Mouse (Mus musculus) kidney, embryonic 15.5 days (tissue): ENCODE data around the gene Fchsd2. TPM values are rescaled to one million over a fixed set of nuclear protein-coding genes. Genes with fewer than 3 reads are reported as not detected.

Experiments used
- ATAC-seq: fragments of 200-750 bp; cut with Nextera tagmentation; replicated peaks from 2 replicates; pipeline ENCODE4 v1.8.0; 2017; ENCODE audit warnings: moderate TSS enrichment; ENCODE audit not compliant: low FRiP score
- H3K27ac ChIP-seq: fragments of 300-500 bp; sonication (generic); 2 replicates; pipeline ENCODE4 v1.5.1; 2015; ENCODE audit warnings: mild to moderate bottlenecking, inconsistent platforms
- H3K27me3 ChIP-seq: fragments of 300-500 bp; sonication (generic); 2 replicates; pipeline ENCODE4 v1.6.1; 2015; ENCODE audit warnings: inconsistent platforms
- H3K36me3 ChIP-seq: fragments of 300-500 bp; sonication (generic); 2 replicates; pipeline ENCODE4 v1.6.1; 2015; ENCODE audit warnings: inconsistent platforms
- H3K4me1 ChIP-seq: fragments of 300-500 bp; sonication (generic); 2 replicates; pipeline ENCODE4 v1.6.1; 2015; ENCODE audit warnings: inconsistent platforms
- H3K4me2 ChIP-seq: fragments of 300-500 bp; sonication (generic); 2 replicates; pipeline ENCODE4 v1.6.1; 2015; ENCODE audit warnings: moderate library complexity, mild to moderate bottlenecking, inconsistent platforms
- H3K4me3 ChIP-seq: fragments of 300-500 bp; sonication (generic); replicated peaks from 2 replicates; pipeline ENCODE4 v1.5.1; 2015; ENCODE audit warnings: mild to moderate bottlenecking, inconsistent platforms
- H3K9ac ChIP-seq: fragments of 300-500 bp; sonication (generic); 2 replicates; pipeline ENCODE4 v1.6.1; 2015; ENCODE audit warnings: mild to moderate bottlenecking, inconsistent platforms
- H3K9me3 ChIP-seq: fragments of 300-500 bp; sonication (generic); replicated peaks from 2 replicates; pipeline ENCODE4 v1.6.1; 2016; ENCODE audit warnings: inconsistent platforms
- WGBS: fragments of 180-500 bp; shearing (Covaris S2); methylation state at CpG from one replicate; pipeline ENCODE4 v1.1.7; 2015; ENCODE audit warnings: mixed read lengths; 5-methylcytosine and 5-hydroxymethylcytosine counted together
- polyA plus RNA-seq: library from polyadenylated mRNA; unstranded; fragments of >200 nt; fragmentation: Nextera tagmentation; extraction: Ambion mirVana; gene quantifications from 2 replicates; pipeline ENCODE4 v1.2.1, GENCODE M21; 2015

Gene Fchsd2
- polyA plus RNA-seq, 1 experiment from 2014 or later = 25.7 TPM

DNA sequence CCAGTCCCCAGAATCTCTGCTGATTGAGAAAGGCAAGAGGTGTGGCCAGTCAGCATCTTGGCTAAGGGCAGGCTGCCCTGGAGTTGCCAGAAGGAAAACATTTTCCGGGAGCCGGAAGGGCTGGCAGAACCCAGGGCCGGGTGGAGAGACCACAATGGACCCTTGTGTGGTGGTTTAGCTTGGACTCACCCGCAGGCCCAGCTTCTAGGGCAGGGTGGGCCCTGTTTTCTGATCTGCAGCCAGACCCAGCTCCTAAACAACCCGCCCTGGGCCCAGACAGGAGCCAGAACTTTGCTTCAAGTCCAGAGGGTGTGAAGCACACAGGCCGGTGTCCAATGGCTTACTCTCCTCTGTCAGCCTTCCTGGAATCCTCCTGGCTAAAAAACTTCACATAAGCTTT lies 30.4 kb upstream of the Fchsd2 start:
- no peak for ATAC-seq
- WGBS = 86% methylated on average over 6 of the region's 6 CpGs
- no peaks in the 10 kb centered on the region for H3K27me3 ChIP-seq

DNA sequence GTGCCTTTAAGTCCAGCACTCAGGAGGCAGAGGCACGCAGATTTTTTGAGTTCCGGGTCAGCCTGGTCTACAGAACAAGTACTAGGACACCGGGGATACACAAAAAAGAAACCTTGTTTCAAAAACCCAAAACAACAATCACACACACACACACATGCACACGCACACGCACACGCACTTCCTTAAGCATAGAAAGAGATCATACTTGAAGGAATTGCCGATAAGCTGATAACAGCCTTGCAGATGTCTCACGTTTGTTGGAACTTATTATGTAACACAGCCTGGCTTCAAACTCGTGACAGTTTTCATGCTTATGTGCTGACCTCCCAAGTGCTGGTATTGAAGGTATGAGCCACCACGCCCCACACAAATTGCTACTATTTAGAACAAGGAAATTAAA lies 29.1 kb upstream of the Fchsd2 start:
- no peak overlapping the region for H3K27ac ChIP-seq
- no peak overlapping the region for H3K4me2 ChIP-seq
- H3K9ac ChIP-seq = no peak overlapping the region
- no peaks in the 10 kb centered on the region for H3K27me3 ChIP-seq
- ATAC-seq = no peak
- H3K36me3 ChIP-seq = no peaks in the 10 kb centered on the region
- WGBS = 82% methylated on average over 10 of the region's 10 CpGs
- peaks cover 9% of the 10 kb centered on the region for H3K4me1 ChIP-seq
- H3K9me3 ChIP-seq = no peaks in the 10 kb centered on the region
- H3K4me3 ChIP-seq = no peak overlapping the region

More for the DNA sequence above, 30.4 kb upstream of the Fchsd2 start:
- no peak overlapping the region for H3K27ac ChIP-seq
- no peak overlapping the region for H3K9ac ChIP-seq
- no peak overlapping the region for H3K4me2 ChIP-seq
- H3K4me1 ChIP-seq = peaks cover 9% of the 10 kb centered on the region
- no peak overlapping the region for H3K4me3 ChIP-seq
- H3K36me3 ChIP-seq = no peaks in the 10 kb centered on the region
- no peaks in the 10 kb centered on the region for H3K9me3 ChIP-seq

DNA sequence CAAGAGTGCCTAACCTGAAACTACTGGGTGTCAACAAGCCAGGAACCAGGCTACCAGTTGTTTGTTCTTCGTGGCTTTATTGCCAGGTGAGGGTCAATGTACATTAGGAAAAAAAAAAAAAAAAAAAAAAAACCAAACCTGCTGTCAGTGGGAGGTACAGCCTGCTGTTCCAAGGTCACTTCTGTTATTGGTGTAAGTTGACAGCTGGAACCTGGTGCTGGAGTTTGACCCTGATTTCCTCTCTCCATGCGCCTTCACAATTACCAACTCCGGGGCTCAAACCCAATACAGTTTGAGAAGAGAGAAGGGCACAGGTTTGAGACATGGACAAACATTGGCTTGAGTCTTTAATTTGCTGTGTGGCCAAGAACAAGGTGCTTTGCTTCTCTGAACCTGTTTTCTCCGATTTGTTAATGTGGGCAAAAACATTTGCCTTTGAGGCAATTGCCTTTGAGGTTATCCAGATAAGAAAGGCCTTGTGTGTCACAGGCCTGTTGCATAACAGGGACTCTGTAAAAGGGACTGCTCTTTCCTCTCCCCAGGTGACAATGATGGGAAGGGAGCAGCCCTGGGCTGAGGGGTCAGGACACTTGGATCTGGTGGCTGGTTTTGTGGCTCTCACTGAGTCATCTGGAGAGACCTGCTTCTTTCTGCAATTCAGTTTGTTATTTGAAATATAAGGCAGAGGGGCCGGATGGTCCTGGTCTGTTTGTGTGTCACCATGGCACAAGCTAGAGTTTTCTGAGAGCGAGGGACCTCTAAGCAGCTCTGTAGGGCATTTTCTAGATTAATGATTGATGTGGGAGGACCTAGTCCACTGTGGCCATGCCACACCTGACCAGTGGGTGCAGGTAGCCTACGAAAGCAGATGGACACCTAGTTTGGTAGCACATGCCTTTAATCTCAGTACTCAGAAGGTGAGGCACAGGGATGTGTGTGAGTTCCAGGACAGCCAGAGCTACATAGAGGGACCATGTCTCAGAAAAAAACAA lies 27.7 kb upstream of the Fchsd2 start:
- Histone ChIP-seq H3K9ac (no peak overlapping the region), H3K9me3 (no peaks in the 10 kb centered on the region), H3K36me3 (no peaks in the 10 kb centered on the region), H3K4me1 (peaks cover 9% of the 10 kb centered on the region), H3K27me3 (no peaks in the 10 kb centered on the region), H3K4me2 (no peak overlapping the region), H3K4me3 (no peak overlapping the region), H3K27ac (0 out of 2 replicates have a peak overlapping the region, but pooled peaks have one; percentile 18)
- WGBS = 83% methylated on average over 7 of the region's 7 CpGs
- ATAC-seq = no peak

DNA sequence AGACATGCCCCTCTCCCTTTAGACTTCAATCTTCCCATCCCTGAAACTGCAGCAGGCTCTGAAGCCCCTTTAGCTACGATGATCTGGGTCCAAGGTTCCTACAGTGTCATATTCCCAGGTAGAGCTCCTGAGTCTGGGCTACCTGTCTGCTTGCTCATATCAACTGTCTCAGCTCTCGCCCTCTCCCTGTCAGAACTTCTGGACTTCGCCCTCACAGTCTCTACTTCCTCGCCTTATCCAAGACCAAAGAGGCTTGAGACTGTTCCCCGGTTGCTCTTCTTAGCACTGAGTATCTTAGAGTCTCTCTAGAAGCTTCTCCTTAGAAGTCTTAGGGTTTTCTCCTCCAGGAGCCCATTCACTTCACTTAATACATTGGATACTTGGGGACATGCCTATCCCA lies 26.7 kb upstream of the Fchsd2 start:
- no peaks in the 10 kb centered on the region for H3K36me3 ChIP-seq
- no peak for ATAC-seq
- no peak overlapping the region for H3K27ac ChIP-seq
- no peaks in the 10 kb centered on the region for H3K9me3 ChIP-seq
- no peak overlapping the region for H3K9ac ChIP-seq
- H3K27me3 ChIP-seq = no peaks in the 10 kb centered on the region
- peaks cover 18% of the 10 kb centered on the region for H3K4me1 ChIP-seq
- no peak overlapping the region for H3K4me3 ChIP-seq
- WGBS = 86% methylated on average over 5 of the region's 5 CpGs
- H3K4me2 ChIP-seq = no peak overlapping the region

DNA sequence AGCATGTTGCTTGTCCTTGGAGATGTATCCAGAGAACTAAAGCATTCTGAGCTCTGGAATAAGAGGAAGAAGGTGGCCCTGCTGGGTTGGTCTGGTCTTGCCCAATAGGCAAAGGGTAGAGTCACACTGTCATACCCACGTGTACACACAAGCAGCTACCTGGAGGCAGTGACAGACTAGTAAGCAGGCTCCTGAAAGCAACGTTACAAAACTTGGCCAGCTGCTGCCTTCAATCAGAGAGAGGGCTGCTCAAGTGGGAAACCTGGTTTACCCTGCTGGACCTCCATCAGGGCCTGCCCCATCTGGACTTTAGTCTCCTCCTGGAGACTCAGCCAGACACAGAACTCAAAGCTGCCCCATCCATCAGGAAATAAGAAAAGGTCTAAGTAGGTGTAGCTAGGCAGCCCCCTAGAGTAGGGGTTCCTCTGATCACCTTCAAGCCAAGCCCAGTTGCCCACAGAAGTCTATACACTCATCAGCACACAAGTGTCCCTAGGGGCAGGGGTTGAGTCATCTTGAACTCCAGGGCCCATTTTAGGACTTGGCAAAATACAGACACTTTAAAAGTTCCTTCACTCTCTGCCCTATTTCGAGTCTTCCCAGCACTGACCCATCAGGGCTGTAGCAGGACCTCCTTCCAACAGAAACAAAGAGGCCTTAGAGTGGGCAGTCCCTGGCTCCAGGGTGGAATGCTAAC lies 25.9 kb upstream of the Fchsd2 start:
- Histone ChIP-seq H3K36me3 (no peaks in the 10 kb centered on the region), H3K27ac (no peak overlapping the region), H3K4me1 (peaks cover 15% of the 10 kb centered on the region), H3K4me2 (no peak overlapping the region), H3K4me3 (no peak overlapping the region), H3K9ac (no peak overlapping the region), H3K9me3 (no peaks in the 10 kb centered on the region), H3K27me3 (no peaks in the 10 kb centered on the region)
- ATAC-seq = no peak
- 74% methylated on average over 3 of the region's 3 CpGs for WGBS

DNA sequence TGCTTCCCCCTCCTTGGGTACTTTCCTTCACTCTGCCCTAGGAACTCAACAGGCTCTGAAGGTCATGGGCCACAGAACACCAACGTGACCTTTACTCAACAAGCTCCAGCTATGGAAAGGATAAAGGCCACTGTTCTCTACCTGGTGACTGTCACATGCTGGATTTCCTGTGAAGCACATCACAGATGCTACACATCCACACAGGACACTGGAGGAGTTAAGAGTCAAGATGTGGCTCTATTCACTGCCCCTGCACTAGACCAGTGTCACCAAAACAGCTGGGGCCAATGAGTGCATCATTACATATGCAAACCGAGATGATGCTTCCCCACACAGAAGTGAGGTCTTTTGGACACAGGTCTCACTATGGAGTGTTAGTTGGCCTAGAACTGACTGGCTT lies 25.1 kb upstream of the Fchsd2 start:
- H3K27me3 ChIP-seq = no peaks in the 10 kb centered on the region
- WGBS = 76% methylated on average over 2 of the region's 2 CpGs
- H3K9ac ChIP-seq = no peak overlapping the region

DNA sequence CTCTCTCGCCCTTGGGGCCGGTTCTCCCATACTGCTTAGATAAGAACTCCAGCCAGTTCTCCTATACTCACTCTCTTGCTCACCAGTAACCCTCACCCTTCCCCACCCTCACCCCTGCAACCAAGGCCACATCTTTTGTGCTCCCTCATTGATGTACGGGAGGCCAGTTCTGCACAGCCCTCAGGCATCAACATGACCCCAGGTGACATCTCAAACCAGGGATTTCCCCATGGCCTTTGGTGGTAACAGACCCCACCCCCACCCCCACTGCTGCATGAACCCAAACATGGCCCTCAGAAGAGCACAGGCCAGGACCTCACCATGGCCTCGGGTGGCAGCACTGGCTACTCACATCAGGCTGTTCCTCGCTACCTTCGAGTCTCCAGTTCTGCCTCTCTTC lies 23.4 kb upstream of the Fchsd2 start:
- Histone ChIP-seq H3K9ac (no peak overlapping the region), H3K4me3 (no peak overlapping the region), H3K4me2 (no peak overlapping the region), H3K9me3 (no peaks in the 10 kb centered on the region), H3K36me3 (no peaks in the 10 kb centered on the region), H3K4me1 (peaks cover 20% of the 10 kb centered on the region), H3K27ac (no peak overlapping the region), H3K27me3 (no peaks in the 10 kb centered on the region)
- 87% methylated on average over 6 of the region's 6 CpGs for WGBS
- ATAC-seq = no peak

More for the DNA sequence above, 25.1 kb upstream of the Fchsd2 start:
- Histone ChIP-seq H3K4me2 (no peak overlapping the region), H3K9me3 (no peaks in the 10 kb centered on the region), H3K36me3 (no peaks in the 10 kb centered on the region), H3K4me1 (peaks cover 15% of the 10 kb centered on the region), H3K27ac (no peak overlapping the region), H3K4me3 (no peak overlapping the region)
- ATAC-seq = no peak

DNA sequence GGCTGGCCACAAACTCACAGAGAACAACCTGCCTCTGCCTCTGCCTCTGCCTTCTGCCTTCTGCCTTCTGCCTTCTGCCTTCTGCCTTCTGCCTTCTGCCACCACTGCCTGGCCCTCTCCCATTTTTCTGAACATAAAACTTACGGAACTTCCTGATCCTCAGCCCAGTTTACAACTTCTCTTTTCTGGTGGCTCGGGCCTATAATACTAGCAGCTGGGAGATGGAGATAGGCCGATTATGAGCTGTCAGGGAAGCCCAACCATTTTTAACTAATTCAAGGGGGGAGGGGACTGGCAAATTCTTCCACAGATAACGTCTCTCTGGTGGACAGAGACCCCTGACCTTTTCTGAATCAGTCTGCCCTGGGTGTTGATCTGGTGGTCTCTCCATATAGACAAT lies 22.3 kb upstream of the Fchsd2 start:
- Histone ChIP-seq H3K9ac (no peak overlapping the region), H3K4me1 (peaks cover 19% of the 10 kb centered on the region), H3K4me2 (no peak overlapping the region), H3K9me3 (no peaks in the 10 kb centered on the region), H3K27me3 (no peaks in the 10 kb centered on the region), H3K4me3 (no peak overlapping the region), H3K27ac (peak overlapping the region; percentile 52; the same call in 1 of the 2 replicates), H3K36me3 (no peaks in the 10 kb centered on the region)
- ATAC-seq = no peak
- 24% methylated on average over 4 of the region's 4 CpGs for WGBS

DNA sequence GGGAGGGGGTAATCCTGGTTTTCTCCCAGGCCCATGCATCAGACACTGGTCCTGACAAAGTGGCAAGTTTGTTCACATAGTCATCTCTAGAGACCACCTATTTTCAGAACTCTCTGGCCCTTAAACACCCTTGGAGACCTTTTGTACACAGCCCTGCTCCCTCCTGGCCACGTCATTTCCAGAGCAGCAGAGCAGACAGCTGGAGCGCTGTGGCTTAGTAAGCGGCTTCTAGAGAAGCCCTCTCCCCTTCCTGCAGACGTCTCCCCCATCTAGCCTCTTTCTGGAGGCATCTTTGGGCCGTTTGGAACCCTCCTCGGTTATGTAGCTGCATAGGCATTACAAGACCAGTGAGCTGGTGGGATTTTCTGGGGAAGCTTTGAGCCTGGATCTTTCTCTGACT lies 21.6 kb upstream of the Fchsd2 start:
- no peak overlapping the region for H3K4me2 ChIP-seq
- WGBS = 45% methylated on average over 6 of the region's 6 CpGs
- H3K9me3 ChIP-seq = no peaks in the 10 kb centered on the region
- H3K4me3 ChIP-seq = no peak overlapping the region
- H3K4me1 ChIP-seq = peaks cover 19% of the 10 kb centered on the region
- no peaks in the 10 kb centered on the region for H3K27me3 ChIP-seq
- ATAC-seq = no peak
- no peak overlapping the region for H3K9ac ChIP-seq
- H3K27ac ChIP-seq = peak overlapping the region; percentile 52
- no peaks in the 10 kb centered on the region for H3K36me3 ChIP-seq

DNA sequence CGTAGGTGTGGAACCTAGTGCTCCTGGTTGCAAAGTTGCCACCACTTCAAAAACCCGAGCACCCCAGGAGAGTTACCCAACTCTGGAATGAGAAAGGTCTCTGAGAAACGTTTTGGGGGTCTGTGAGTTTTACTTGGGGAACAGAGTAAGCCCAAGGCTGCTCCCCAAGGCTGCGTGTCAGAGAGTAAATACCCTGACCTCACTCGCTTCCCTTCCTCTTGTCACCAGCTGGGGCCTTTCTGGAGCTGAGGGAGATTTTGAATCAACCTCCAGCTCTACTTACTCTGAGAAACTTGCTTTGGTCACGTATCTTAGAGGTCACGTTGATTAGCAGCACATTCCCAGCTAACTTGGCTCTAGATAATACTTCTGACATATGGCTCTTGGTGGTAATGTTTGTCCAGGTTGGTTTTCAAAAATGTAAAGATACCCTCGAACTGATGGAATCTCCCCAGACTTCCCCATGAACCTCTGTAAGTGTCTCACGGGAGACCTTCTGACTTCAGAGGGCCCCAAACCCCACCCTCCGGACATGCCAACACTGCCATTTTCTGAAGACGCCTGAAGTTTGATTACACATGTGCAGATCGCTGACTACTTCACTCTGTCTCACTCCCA lies 20.4 kb upstream of the Fchsd2 start:
- WGBS = 75% methylated on average over 12 of the region's 12 CpGs
- ATAC-seq = no peak
- Histone ChIP-seq H3K4me2 (no peak overlapping the region), H3K9me3 (no peaks in the 10 kb centered on the region), H3K36me3 (no peaks in the 10 kb centered on the region), H3K27me3 (no peaks in the 10 kb centered on the region), H3K4me3 (no peak overlapping the region), H3K4me1 (peaks cover 19% of the 10 kb centered on the region), H3K9ac (no peak overlapping the region), H3K27ac (no peak overlapping the region)

DNA sequence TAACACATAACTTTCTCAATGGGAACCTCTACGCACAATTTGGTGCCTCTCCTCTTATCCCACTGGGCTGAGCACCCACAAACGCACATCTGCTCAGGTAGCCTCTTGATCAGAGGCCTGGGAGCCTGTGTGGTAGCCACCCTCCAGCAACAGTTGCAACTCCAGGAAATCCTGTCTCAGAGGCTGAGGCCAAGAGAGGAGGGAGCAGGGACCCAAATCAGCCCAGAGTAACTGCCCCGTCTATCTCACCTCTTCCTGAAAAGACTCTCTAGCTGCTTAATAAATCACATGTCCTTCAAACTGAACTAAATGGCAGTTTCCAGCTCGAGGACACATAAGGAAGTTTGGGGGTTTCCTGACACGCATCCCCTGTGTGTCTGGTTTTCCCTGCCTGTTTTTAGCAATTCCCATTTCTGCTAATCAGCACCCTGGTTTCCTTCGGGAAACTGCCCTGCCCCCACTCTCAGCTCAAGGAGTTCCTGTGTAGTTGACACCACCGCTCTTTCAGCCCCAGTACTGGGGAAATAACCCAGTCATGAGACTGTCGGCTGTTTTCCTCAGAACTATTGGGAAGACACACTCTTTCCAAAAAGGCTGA lies 18.4 kb upstream of the Fchsd2 start:
- peaks cover 19% of the 10 kb centered on the region for H3K4me1 ChIP-seq
- H3K27ac ChIP-seq = peak overlapping the region; percentile 56
- H3K9ac ChIP-seq = no peak overlapping the region
- no peaks in the 10 kb centered on the region for H3K27me3 ChIP-seq
- no peaks in the 10 kb centered on the region for H3K9me3 ChIP-seq
- WGBS = 47% methylated on average over 8 of the region's 8 CpGs
- ATAC-seq = no peak; the same call in 1 of the 2 replicates
- no peak overlapping the region for H3K4me2 ChIP-seq
- H3K4me3 ChIP-seq = no peak overlapping the region
- no peaks in the 10 kb centered on the region for H3K36me3 ChIP-seq
